Mouse (Mus musculus) cerebellum, adult 11 months (tissue): Measurements from ENCODE around the gene Dynlrb1.

ENCODE experiments used
- DNase-seq: peaks from one replicate; pipeline ENCODE4 v3.0.0; 2022

Dynlrb1 gene

GRCm38 (mm10) chr2:155283793-155284192 lies 47.5 kb downstream of the Dynlrb1 start:
- DNase-seq, result no peak

- no peak for DNase-seq
Observed at GRCm38 (mm10) chr2:155284647-155285046, 48.3 kb downstream of the Dynlrb1 start.

DNA sequence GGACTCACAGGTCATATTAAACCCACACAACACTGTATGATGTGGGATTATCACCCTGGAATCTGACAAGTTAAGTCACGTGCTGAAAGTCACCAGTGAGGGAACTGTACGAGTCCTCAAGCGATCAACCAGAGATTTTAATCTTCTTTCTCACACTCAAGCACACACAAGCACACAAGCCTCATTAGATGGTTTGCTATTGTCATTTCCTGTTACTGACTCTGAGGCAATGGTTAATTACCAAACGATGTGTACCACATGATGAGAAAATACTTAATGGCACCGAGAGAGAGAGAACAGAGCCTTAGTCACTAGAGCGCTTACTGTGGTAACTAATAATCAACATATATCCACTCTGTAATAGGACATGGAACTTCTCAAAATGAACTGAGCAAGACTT lies 49.4 kb downstream of the Dynlrb1 start:
- no peak for DNase-seq

- no peak for DNase-seq
Observed at GRCm38 (mm10) chr2:155287456-155288250, 51.3 kb downstream of the Dynlrb1 start.

- DNase-seq, result no peak
Observed at GRCm38 (mm10) chr2:155290066-155290465, 53.7 kb downstream of the Dynlrb1 start.

DNA sequence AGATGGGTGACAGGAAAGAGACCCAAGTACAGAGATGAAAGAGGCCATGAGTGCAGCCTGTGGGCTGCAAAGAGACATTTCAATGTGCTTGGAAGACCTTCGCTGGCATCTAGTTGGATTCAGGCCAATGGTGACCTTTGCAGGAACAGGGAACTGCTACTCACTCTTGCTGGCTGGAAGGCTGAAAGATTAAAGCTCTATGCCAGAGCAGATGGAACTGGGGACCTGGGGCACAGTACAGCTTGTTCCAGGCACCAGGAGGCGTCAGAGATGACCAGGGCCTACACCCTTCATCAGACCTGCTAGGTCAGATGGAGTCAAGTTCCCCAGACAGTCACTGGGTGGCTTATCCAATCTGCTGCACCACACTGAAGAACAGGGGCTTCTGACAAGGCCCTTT lies 57.0 kb downstream of the Dynlrb1 start:
- DNase-seq, result peak; percentile 40

DNA sequence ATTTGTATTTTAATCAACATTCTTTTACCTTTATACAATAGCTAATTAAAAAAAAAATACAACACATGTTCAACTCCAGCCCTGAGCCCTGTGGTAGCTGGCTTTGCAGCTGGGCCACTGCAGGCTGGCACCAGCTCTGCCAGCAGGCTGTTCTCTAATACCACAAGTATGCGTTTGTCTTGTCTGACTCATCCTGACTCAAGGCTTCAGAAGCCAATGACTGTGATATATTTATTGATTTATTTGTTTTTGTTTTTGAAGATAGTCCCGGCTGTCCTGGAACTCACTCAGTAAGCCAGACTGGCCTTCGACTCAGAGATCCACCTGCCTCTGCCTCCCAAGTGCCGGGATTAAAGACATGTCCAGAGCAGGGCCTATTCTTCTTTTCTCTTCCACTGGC lies 57.6 kb downstream of the Dynlrb1 start:
- no peak for DNase-seq

DNA sequence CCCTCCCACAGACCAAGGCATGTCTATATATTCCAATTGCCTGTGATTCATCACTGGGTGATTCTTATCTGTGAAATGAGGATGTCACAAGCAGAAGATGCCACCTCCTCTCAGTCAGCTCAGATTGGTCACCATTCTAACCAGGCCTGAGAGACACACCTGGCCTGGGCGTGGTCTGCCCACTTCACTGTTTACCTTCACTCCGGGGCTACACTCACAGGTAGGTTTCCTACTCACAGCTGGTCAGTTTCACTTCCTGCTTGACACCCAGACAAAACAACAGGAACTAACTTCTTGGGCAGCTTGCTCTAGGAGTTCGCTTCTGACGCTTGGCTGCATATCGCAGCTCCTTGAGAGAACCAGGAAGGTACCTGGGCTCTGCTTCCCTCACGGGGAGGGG lies 59.1 kb downstream of the Dynlrb1 start:
- no peak for DNase-seq

- no peak for DNase-seq
Observed at GRCm38 (mm10) chr2:155299563-155299962, 63.2 kb downstream of the Dynlrb1 start.
